Mouse (Mus musculus) retina, postnatal 7 days (tissue): ENCODE results near the gene Vsig2.

Experiments used
- DNase-seq: peaks from one replicate; pipeline ENCODE4 v3.0.0-alpha.2; 2012; ENCODE audit warnings: low read depth, low spot score

Gene Vsig2

DNA sequence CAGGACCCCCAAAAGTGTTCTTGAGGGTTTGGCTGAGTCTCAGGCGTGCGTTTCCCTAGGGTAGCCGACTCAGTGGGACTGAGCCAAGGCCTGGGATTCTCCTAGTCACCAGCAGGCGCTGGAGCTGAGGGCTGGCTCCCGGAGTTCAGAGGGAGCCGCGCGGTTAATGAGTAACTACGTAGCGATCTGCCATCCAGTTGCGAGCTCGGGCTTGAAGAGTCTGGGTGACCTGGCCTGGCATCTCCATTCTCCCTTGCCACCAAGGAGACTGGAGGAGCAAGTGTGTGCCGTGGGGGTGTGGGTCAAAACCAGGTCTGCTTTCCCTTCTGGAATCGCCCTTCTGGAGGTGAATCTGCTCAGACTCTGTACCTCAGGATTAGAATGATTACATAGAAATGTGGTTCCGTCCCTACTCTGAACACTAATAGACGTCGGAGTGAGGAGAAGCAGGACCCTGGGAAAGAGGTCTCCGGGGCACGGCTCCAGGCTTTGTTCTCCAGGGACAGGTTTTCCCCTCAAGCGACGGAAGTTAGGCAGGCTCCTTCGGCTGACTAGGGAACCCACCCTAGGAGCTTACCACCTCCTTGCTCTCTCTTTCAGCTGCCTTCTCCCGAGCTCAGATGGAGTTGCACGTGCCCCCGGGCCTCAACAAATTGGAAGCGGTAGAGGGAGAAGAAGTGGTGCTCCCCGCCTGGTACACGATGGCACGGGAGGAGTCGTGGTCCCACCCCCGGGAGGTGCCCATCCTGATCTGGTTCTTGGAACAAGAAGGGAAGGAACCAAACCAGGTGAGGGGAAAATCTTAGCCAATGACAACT, 8.0 kb upstream of the Vsig2 start:
- DNase-seq: no peak

DNA sequence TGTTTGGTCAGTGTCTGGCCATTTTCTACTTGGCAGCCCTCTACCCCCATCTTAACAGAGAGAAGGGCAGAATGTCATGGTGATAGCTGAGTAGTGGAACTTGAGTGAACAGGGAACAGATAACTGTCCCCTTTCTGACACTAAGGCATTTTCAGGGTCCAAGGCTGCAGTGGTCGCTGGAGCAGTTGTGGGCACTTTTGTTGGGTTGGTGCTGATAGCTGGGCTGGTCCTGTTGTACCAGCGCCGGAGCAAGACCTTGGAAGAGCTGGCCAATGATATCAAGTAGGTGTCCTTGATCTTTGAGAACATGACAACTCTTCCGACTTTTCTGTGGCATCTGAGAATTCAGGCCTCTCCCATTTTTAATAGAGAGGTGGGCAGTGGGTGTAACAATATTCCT, 2.2 kb upstream of the Vsig2 start:
- DNase-seq: no peak

DNA sequence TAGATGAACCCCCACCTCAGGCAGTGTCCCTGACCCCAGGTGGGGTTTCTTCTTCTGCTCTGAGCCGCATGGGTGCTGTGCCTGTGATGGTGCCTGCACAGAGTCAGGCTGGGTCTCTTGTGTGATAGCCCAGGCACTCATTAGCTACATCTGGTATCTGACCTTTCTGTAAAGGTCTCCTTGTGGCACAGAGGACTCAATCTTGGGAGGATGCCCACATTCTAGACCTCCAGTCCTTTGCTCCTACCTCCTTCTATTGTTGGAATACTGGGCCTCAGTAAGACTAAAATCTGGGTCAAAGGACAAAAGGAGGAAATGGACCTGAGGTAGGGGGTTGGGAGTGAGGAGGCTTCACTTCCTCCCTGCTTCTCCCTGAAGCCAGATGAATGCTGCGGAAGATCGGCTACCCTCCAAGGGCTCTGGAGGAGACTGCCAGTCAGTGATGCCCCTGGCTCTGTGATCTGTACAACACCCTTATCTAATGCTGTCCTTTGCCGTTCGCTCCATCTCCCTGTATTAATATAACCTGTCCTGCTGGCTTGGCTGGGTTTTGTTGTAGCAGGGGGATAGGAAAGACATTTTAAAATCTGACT, 1.3 kb upstream of the Vsig2 start:
- no peak for DNase-seq

DNA sequence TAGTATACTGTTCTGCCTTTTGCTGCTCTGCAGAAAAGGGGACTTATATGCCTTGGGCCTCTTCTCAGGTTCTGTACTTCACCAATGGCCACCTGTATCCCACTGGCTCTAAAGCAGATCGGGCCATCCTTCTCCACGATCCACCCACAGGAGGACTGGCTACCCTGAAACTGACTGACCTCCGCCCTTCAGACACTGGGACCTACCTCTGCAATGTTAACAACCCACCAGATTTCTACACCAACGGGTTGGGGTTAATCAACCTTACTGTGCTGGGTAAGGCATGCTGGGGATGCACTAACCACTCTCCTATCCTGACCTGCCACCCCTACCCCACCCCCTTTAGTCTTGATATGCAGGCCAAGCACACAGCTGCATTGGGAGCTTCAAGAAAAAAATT, 1.2 kb downstream of the Vsig2 start:
- no peak for DNase-seq

DNA sequence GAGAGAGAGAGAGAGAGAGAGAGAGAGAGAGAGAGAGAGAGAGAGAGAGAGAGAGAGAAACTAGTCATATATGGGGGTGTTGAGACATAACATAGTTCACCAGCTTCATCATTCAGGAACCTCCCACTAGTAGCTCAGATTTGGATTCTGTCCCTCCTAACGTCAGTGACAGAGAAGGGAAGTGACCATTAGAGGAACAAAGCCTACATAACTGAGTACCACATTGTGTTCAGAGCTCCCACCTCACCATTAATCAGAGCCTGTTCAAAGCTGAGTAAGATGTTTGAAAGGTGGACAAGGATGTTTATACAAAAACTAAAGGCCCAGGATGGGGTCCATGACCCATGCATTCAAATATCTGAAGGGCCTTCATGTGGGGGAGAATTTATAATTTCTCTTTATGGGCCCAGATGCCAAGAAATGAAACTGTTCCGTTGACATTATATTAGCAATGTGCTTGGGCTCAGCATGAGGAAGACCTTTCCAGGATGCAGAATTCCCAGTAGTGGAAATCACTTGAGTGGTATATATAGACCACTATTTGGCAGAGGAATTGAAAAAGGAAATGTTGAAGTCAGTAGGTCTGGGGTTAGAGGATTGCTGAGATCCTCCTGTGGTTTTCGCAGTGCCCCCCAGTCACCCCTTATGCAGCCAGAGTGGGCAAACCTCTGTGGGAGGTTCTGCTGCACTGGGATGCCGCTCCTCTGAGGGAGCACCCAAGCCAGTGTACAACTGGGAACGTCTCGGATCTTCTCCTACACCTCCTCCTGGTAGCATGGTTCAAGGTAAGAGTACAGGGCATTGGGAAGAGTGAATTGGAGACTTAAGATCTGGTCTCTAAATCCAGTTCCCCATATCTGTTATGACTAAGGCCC, 1.9 kb downstream of the Vsig2 start:
- DNase-seq: no peak

DNA sequence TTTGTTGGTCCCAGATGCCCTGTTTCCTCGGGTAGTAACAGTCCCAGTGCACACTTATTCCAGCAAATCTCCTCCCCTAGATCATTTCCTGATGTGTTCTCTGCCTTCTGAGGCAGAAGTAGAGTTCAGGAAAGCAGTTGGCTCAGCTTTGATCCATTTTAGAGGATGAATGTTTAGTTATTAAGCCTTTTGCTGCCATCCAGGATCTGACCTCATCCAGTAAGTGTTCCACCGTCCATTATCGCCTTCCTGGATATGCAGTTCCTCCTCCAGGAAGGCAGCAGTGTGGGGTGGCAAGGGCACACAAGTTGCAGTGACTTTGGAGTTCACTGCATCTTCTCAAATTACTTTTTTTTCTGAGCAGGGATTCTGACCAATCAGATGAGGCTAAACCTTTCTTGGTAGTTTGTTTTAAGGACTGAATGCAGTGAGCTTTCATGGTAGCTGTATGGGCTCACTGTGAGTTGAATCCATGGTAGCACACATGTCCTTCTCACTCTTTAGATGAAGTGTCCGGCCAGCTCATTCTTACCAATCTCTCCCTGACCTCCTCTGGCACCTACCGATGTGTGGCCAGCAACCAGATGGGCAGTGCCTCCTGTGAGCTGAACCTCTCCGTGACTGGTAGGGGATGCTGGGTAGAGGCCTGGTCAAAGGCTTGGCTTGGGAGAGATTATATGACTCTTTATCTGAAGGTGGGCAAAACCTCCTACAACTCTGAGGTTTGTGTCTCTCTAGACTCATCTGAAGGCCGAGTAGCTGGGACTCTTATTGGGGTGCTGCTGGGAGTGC, 3.0 kb downstream of the Vsig2 start:
- no peak for DNase-seq

DNA sequence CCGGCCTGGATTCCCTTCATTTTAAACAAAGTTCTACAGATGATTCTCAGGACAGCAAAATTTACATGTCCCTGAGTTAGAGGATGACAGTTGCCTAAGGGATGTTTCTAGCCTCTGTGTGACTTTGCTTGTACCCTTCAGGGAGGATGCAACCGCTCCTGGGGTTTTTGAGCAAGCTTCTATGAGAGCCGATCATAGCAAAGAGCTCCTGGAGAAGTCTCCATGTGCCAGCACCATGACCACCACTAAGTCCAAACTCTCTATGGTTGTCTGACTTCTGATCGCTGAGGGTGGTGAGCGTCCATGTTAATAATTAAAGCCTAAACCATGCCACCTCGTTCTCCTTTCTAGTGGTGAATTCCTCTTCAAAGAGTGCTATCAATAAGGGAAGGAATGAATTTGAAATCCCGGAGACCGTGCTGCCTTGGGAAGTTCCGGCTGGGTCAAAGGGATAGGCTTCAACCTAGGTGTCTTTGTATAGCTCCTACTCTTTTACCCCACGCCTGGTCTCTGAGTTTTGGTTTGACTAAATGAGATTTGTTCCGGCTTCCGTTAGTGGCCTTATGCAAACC, 4.9 kb downstream of the Vsig2 start:
- no peak for DNase-seq

DNA sequence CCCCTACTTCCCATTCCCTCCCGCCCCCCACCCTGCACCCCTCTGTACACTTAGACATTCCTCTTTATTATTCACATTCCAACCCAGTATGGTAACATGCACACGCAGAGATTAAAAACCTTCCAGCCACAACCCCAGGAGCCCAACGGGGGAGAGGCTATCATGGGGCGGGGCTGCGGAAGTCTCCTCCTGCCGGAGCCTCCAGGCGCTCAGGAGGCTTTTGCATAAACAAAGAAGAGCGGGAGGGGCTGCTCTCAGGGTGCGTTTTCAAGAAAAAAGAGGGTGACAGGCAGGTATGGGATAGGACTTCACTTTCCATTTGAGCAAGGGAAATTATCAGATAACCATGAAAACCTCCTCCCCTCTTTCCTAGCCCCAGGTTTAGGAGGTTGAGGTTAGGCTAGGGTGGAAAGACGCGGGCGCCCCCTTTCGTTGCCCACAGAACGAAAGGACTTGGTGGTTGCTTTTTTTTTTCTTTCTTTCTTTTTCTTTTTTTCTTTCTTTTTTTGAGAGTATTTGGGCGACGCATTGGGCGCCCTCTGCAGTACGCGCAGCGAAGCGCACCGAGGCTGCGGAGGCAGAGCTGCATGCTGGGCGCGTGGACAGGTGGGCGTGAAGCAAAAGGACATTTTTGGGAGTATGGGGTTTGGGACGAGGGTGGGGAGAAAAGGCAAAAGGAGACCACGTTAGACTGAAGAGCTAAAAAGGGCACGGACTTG, 5.6 kb downstream of the Vsig2 start:
- no peak for DNase-seq

DNA sequence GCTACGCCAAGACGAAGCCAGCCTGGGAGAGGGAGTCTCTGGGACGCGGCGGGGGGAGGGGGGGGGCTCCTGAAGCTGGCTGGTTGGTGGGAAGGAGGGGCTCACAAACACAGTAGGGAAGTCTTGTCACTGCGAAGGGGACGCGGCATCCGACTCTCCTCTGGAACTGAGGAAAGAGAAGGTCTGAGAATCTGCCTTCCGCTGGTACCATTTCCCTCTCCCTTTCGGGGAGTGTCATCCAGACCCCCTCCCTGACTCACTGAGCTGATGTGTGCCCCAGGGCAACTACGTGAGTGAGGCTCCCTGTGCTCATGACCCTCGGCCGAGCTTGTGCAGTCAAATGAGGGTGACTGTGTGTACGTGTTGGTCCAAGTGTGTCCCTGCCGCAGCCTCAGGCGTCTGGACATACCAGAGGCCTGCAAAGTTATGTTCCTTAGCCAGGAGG, 6.1 kb downstream of the Vsig2 start:
- DNase-seq: no peak

DNA sequence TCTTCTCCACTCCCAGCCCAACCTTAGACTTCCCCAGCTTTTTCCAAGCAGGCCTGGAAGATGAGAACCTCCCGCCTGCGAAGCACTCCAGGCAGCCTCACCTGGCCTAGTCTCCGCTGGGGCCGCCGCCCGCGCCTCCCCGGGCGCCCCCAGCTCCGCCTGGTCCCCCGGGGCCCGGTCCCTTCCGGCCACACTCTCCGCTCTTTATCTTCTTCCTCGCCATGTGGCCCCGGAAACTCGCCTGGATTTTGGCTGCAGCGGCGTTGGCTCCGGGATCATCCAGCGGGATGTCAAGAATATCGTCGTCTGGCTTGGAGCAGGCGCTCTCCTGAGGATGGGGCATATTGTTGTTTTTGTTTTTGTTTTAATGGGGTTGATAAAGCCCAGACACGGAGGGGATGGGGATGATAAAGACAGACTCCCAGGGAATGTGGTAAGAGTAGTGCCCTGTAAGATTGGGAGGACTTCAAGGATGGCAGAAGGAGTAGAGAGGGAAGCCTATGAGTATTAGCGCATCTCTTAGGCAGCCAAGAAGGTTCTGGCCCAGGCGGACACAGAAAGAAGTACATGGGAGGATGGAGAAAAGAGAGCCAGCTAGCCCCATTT, 6.9 kb downstream of the Vsig2 start:
- DNase-seq: no peak

DNA sequence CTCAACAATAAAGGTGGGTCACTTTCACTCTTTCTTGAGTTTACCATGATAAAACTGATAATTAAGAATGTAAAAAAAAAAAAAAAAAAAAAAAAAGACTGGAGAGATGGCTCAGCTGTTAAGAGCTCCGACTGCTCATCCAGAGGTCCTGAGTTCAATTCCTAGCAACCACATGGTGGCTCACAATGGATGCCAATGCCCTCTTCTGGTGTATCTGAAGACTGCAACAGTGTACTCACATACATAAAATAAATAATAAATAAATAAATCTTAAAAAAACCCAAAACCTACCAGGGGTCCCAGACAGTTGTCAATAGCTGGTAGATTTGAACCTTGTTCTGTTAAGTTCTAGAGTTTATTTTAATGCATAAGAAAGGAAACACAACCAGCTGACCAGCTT, 7.8 kb downstream of the Vsig2 start:
- DNase-seq: no peak

DNA sequence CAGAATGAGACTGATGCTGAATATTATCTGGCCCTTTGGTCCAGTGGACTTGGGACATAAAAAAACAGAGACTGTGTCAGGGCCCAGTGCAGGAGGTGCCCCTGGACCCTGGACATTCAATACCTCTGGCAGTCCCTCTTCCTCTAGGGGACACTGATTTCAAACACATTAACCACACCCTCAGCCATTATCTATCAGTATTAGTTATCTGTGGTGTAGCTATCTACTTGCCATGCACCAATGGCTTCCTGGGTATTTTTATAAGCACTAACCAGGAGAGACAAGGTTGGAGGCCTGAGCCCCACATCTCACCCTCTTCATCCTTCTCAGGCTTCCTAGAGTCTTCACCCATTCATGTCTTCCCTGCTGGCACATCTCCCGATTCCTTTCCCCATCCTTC, 11.4 kb downstream of the Vsig2 start:
- no peak for DNase-seq

DNA sequence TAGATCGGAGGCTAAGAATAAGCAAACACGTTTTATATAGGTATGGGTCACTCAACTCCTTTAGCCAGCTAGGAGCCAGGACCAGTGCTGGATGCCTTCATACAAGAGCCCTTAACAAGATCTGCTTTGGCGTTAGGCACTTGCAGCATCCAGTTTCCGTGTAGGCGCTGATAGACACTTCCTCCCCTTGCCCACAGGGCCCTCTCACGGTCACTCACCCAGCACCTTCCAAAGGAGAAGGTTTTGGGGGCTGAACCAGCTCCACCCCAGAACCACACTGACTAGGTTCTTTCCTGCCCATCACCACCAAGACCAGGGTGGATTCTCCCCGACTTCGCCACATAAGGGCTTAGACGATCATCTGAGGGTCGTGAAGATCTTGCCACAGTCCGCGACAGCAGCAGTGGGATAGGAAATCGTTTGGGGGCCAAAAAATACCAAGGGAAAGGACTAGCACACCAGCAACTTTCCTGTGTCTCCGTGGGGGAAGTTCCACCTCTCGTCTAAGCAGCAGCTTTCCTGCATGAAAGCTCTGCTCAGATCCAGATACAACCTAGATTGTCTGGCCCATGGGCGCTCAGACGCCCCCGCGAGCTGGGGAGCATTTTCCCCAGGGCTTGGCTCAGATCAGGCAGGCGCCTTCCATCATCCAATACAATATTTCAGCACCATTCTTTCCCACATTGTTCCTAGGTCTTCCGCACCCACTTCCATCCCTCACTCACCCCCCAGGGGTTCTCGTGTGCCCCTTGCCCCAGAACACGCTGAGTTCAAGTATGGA, 12.9 kb downstream of the Vsig2 start:
- DNase-seq: no peak

DNA sequence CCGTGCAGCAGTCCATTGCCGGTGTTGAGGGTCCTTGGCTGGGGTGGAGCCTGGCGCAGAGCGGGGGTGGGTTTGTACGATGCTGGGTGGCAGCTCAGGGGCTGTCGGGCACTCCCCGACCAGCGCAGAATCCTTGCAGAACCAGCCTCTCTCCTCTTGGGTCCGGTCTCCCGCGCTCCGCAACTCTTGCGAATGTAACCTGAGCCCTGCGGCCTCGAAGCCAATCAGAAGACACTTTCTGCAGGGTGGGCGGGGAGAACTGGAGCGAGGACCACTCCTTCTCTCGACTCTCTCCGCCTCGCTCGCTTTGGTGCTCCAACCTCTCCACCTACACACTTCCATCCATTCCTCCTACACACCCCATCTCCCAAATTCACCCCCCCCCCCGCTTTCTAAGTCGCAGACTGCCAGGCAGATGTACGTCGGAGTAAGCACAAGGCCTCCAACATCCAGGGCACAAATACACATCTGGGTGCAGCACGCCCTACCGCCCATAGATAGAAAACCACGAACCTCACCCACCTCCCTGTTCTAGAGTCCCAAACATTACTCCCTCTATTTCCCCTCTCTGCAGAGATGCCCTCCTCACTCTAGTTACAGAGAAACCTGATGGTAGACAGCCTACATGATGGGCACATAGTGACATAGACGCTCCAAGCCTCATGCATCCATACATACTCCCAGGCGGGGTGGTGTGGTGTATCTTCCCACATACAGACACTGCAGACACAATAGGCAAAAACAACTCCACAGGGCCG, 13.7 kb downstream of the Vsig2 start, which contains the start of gene Nrgn:
TSS of gene Nrgn (minus strand) at position 369 of the 758 bp plus-strand sequence.
- no peak for DNase-seq

DNA sequence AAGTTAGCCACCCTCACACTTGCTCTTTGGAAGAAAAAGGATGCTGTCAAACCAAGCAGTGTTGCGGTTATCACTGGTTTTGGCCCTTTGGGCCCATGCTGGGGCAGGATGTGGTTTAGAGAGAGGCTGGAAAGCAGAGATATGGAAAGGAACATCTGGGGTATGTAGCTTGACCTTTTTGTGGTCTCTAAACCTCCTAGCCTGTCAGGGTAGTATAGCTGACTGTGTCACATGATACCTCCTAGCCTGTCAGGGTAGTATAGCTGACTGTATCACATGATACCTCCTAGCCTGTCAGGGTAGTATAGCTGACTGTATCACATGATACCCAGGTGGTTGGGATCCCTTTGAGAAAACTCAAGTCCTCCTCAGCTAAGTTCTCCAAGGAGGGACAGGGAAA, 15.2 kb downstream of the Vsig2 start:
- DNase-seq: no peak

DNA sequence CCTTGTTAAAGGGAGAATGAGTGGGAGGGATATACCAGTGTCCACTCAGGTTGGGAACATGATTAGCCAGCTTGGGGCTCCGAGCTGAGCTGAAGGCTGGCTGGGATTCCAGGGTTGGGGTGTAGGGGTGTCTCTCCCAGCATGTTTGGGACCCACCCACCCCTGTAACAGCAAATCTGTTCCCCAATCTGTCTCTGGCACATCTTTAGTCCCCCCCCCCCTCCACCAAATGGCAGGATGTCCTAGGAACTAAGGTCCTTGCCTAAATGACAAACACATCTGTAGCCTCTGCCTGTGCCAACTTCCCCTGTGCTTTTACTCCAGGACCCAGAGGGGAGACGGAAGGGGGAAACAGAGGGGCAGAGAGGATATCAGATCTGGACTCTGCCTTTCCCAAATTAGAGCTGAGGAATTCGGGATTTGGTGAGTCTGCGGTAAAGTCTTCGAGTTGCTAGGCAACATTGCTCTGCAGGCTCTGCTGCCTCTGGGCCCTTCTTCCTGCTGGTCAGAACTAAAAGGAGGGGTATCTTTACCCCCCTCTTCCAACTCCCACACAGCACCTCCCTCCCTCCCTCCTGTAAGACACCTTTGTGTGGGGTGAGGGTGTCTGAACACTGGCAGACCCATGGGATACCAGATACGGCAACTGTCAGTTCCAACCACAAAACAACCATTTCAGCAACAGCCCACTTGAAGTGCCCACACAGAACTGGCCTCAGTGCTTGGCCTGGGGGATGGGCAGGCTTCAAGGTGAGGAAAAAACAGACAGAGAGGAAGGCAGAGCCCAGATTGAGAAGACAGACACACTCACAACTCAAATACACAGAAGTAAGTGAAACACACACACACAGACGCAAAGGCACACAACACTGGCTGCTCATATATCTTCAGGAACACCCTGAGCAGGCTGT, 16.0 kb downstream of the Vsig2 start, which contains the start of gene Siae:
TSS of gene Siae (plus strand) at position 861 of the 911 bp plus-strand sequence.
- DNase-seq: no peak

DNA sequence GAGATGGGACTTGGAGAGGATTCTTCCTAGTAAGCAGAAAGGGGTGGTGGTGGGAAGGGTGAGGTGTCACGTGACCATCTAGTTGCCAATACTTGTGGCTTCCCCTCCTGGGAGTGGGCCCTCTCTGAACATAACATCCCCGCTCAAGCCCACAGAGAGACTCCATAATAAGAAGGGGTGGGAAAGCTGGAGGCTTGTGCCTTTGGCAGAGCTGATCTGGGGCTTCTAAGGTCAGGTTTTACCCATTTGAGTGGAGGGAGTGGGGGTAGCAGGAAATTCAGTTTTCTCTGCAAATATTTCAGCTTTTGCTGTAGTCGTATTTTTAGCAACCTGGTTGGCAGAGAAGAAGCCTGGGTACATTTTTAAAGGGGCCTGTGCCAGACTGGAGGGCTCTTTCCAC, 17.3 kb downstream of the Vsig2 start:
- no peak for DNase-seq
